Mouse (Mus musculus) ES-E14 (cell line): ENCODE measurements around the gene Ttc13. TPM values are rescaled to one million over a fixed set of nuclear protein-coding genes. Genes with fewer than 3 reads are reported as not detected.

ENCODE experiments used
- DNase-seq: peaks from one replicate; pipeline ENCODE4 v3.0.0-alpha.2; 2013; ENCODE audit warnings: low read depth, low spot score
- H3K27ac ChIP-seq: 2 replicates; pipeline ENCODE4 v1.5.1; 2012; ENCODE audit warnings: low read depth, mild to moderate bottlenecking, low read length, moderate library complexity, mixed read lengths; ENCODE audit not compliant: poor library complexity, insufficient read depth, severe bottlenecking
- H3K36me3 ChIP-seq: 2 replicates; pipeline ENCODE4 v1.6.1; 2012; ENCODE audit warnings: mild to moderate bottlenecking, low read length, moderate library complexity, mixed read lengths; ENCODE audit not compliant: control insufficient read depth, poor library complexity, insufficient read depth, severe bottlenecking
- H3K4me1 ChIP-seq, 2 experiments: fragments of 150-350 bp in 1 of 2; sonication (generic) in 1 of 2; 2 replicates each; pipeline ENCODE4 v1.6.1; 2012; ENCODE audit warnings: low read length in 2 of 2, mild to moderate bottlenecking in 1 of 2, mixed read lengths in 1 of 2; ENCODE audit not compliant: control insufficient read depth in 2 of 2, insufficient read depth in 2 of 2, poor library complexity in 1 of 2
- H3K4me3 ChIP-seq, 2 experiments: fragments of 150-350 bp in 1 of 2; sonication (generic) in 1 of 2; 2 replicates each; pipeline ENCODE4 v1.5.1; 2012; ENCODE audit warnings: low read length in 2 of 2, low read depth in 1 of 2, mild to moderate bottlenecking in 1 of 2, mixed read lengths in 1 of 2; ENCODE audit not compliant: insufficient read depth in 1 of 2, poor library complexity in 1 of 2, severe bottlenecking in 1 of 2
- H3K9ac ChIP-seq: 2 replicates; pipeline ENCODE4 v1.6.1; 2012; ENCODE audit warnings: low read depth, mild to moderate bottlenecking, low read length, mixed read lengths; ENCODE audit not compliant: poor library complexity, insufficient read depth, severe bottlenecking
- H3K9me3 ChIP-seq: fragments of 150-350 bp; sonication (generic); 2 replicates; pipeline ENCODE4 v1.6.1; 2012; ENCODE audit warnings: low read depth, mild to moderate bottlenecking, low read length; ENCODE audit not compliant: control insufficient read depth, insufficient read depth
- CHD2 ChIP-seq: IDR thresholded peaks from 2 replicates; pipeline ENCODE4 v1.6.1; 2014; ENCODE audit warnings: mild to moderate bottlenecking, low read depth, low read length, inconsistent platforms
- HCFC1 ChIP-seq: IDR thresholded peaks from 2 replicates; pipeline ENCODE4 v1.6.1; 2012; ENCODE audit warnings: low read length, inconsistent platforms, borderline replicate concordance; ENCODE audit not compliant: insufficient read depth
- MAFK ChIP-seq: IDR thresholded peaks from 2 replicates; pipeline ENCODE4 v1.6.1; 2014; ENCODE audit warnings: mild to moderate bottlenecking, low read depth, low read length, inconsistent platforms; ENCODE audit not compliant: insufficient read depth
- ZC3H11A ChIP-seq: IDR thresholded peaks from 2 replicates; pipeline ENCODE4 v1.6.1; 2012; ENCODE audit warnings: low read depth, mild to moderate bottlenecking, inconsistent platforms, low read length, borderline replicate concordance
- ZNF384 ChIP-seq: IDR thresholded peaks from 2 replicates; pipeline ENCODE4 v1.6.1; 2012; ENCODE audit warnings: low read depth, low read length, inconsistent platforms
- in situ Hi-C, 2 experiments: fragments of 600-800 bp; cut with MboI; formaldehyde crosslinking; loops; one replicate each; pipeline ENCODE4 v1.15.1; 2025; ENCODE audit warnings: low sequenced_read_pairs in 2 of 2, inconsistent platforms in 1 of 2; ENCODE audit not compliant: unreplicated experiment in 2 of 2
- total RNA-seq: library from RNA; depleted of rRNA; stranded (reverse); fragments of 300-350 nt; gene quantifications from 2 replicates; pipeline ENCODE4 v1.2.3, GENCODE M21; 2012

The Ttc13 gene
- total RNA-seq, 1 experiment: 74.8 TPM

GRCm38 (mm10) chr8:124668798-124669197 lies 53.0 kb downstream of the Ttc13 start:
- Histone ChIP-seq H3K4me3 (no peak overlapping the region), H3K9me3 (no peaks in the 10 kb centered on the region), H3K27ac (no peak overlapping the region), H3K4me1 (no peaks in the 10 kb centered on the region), H3K36me3 (peaks cover 10% of the 10 kb centered on the region; the same call in 1 of the 2 replicates), H3K9ac (no peak overlapping the region)
- TF ChIP-seq MAFK (no peak), ZC3H11A (no peak), HCFC1 (no peak), CHD2 (no peak), ZNF384 (no peak)
- DNase-seq: no peak
- in situ Hi-C loops: no loop called here

GRCm38 (mm10) chr8:124664414-124664813 lies 57.4 kb downstream of the Ttc13 start:
- TF ChIP-seq ZC3H11A (no peak), ZNF384 (no peak), CHD2 (no peak), HCFC1 (no peak), MAFK (no peak)
- H3K36me3 ChIP-seq: no peaks in the 10 kb centered on the region
- no peak overlapping the region for H3K27ac ChIP-seq
- no peaks in the 10 kb centered on the region for H3K9me3 ChIP-seq
- DNase-seq: no peak
- H3K4me3 ChIP-seq: no peak overlapping the region
- in situ Hi-C loops: no loop called here
- H3K4me1 ChIP-seq: peaks cover 0 to 2% of the 10 kb centered on the region in 2 experiments; a peak in 2 of 4 replicates
- no peak overlapping the region for H3K9ac ChIP-seq

- DNase-seq: no peak
- Histone ChIP-seq H3K36me3 (no peaks in the 10 kb centered on the region), H3K9ac (peak overlapping the region; percentile 41), H3K4me1 (peaks cover 0 to 2% of the 10 kb centered on the region in 2 experiments; a peak in 2 of 4 replicates), H3K27ac (no peak overlapping the region), H3K9me3 (no peaks in the 10 kb centered on the region), H3K4me3 (peak overlapping the region; percentile 92 to 97; a peak in 3 of 4 replicates)
- in situ Hi-C loops: no loop called here
- TF ChIP-seq HCFC1 (no peak), MAFK (no peak), CHD2 (no peak), ZNF384 (no peak), ZC3H11A (no peak)
Observed at GRCm38 (mm10) chr8:124663874-124664230, 57.9 kb downstream of the Ttc13 start.

GRCm38 (mm10) chr8:124663112-124663873 lies 58.5 kb downstream of the Ttc13 start, which contains the start of gene 2310022B05Rik:
2310022B05Rik (minus strand) TSS chr8:124663369.
- H3K27ac ChIP-seq: no peak within 1 kb of the TSS
- peak within 1 kb of the TSS; percentile 92 to 97 for H3K4me3 ChIP-seq
- H3K9ac ChIP-seq: peak within 1 kb of the TSS; percentile 73
- H3K36me3 ChIP-seq: no peaks in the 10 kb centered on the region
- TF ChIP-seq MAFK (no peak), HCFC1 (0 out of 2 replicates have a peak, but pooled peaks have one; percentile 7), ZC3H11A (no peak)
- DNase-seq: peak; percentile 70
- in situ Hi-C loops: no loop called here
- peaks cover 0 to 2% of the 10 kb centered on the region in 2 experiments; a peak in 2 of 4 replicates for H3K4me1 ChIP-seq
- H3K9me3 ChIP-seq: no peaks in the 10 kb centered on the region
